Mouse (Mus musculus) forebrain, embryonic 11.5 days (tissue): ENCODE results near the gene Klc2. TPM values are rescaled to one million over a fixed set of nuclear protein-coding genes. Genes with fewer than 3 reads are reported as not detected.

Experiments used
- ATAC-seq: fragments of 200-750 bp; cut with Nextera tagmentation; replicated peaks from 2 replicates; pipeline ENCODE4 v1.8.0; 2017; ENCODE audit warnings: moderate TSS enrichment; ENCODE audit not compliant: low FRiP score
- DNase-seq: peaks from one replicate; pipeline ENCODE4 v3.0.0-alpha.2; 2017; ENCODE audit warnings: low spot score
- H3K27ac ChIP-seq: fragments of 300-500 bp; sonication (generic); 2 replicates; pipeline ENCODE4 v1.5.1; 2014; ENCODE audit warnings: low read depth, low read length
- H3K27me3 ChIP-seq: fragments of 300-500 bp; sonication (generic); 2 replicates; pipeline ENCODE4 v1.6.1; 2014; ENCODE audit warnings: mild to moderate bottlenecking, low read length, mixed read lengths; ENCODE audit not compliant: control insufficient read depth, insufficient read depth
- H3K36me3 ChIP-seq: fragments of 300-500 bp; sonication (generic); 2 replicates; pipeline ENCODE4 v1.6.1; 2014; ENCODE audit warnings: mild to moderate bottlenecking, low read length, moderate library complexity, mixed read lengths; ENCODE audit not compliant: control insufficient read depth, insufficient read depth
- H3K4me1 ChIP-seq: fragments of 300-500 bp; sonication (generic); replicated peaks from 2 replicates; pipeline ENCODE4 v1.6.1; 2014; ENCODE audit warnings: low read length, mixed read lengths; ENCODE audit not compliant: control insufficient read depth, insufficient read depth
- H3K4me2 ChIP-seq: fragments of 300-500 bp; sonication (generic); 2 replicates; pipeline ENCODE4 v1.6.1; 2014; ENCODE audit warnings: low read depth, mild to moderate bottlenecking, low read length, moderate library complexity, mixed read lengths; ENCODE audit not compliant: severe bottlenecking
- H3K4me3 ChIP-seq: fragments of 300-500 bp; sonication (generic); 2 replicates; pipeline ENCODE4 v1.5.1; 2014; ENCODE audit warnings: low read depth, low read length
- H3K9ac ChIP-seq: fragments of 300-500 bp; sonication (generic); 2 replicates; pipeline ENCODE4 v1.6.1; 2014; ENCODE audit warnings: low read length
- H3K9me3 ChIP-seq: fragments of 300-500 bp; sonication (generic); 2 replicates; pipeline ENCODE4 v1.6.1; 2016; ENCODE audit warnings: low read length, mixed read lengths; ENCODE audit not compliant: control insufficient read depth
- WGBS: fragments of 180-500 bp; shearing (Covaris S2); extraction: QIAGEN DNeasy Blood & Tissue Kit; methylation state at CpG from one replicate; pipeline ENCODE4 v1.1.7; 2014; 5-methylcytosine and 5-hydroxymethylcytosine counted together
- polyA plus RNA-seq: library from polyadenylated mRNA; unstranded; fragments of >200 nt; fragmentation: Nextera tagmentation; extraction: Ambion mirVana; gene quantifications from 2 replicates; pipeline ENCODE4 v1.2.1, GENCODE M21; 2014

Klc2 gene
- polyA plus RNA-seq, 1 experiment from 2014 or later: 35.3 TPM

GRCm38 (mm10) chr19:5073518-5073917, 44.8 kb downstream of the Klc2 start:
- H3K4me1 ChIP-seq: peaks cover 14% of the 10 kb centered on the region
- H3K27me3 ChIP-seq: peaks cover 16% of the 10 kb centered on the region
- H3K9me3 ChIP-seq: no peaks in the 10 kb centered on the region
- 49% methylated on average over 5 of the region's 5 CpGs for WGBS
- ATAC-seq (no peak), DNase-seq (no peak)
- H3K27ac ChIP-seq: no peak overlapping the region
- no peak overlapping the region for H3K4me3 ChIP-seq
- H3K9ac ChIP-seq: no peak overlapping the region
- H3K36me3 ChIP-seq: no peaks in the 10 kb centered on the region
- H3K4me2 ChIP-seq: no peak overlapping the region

DNA sequence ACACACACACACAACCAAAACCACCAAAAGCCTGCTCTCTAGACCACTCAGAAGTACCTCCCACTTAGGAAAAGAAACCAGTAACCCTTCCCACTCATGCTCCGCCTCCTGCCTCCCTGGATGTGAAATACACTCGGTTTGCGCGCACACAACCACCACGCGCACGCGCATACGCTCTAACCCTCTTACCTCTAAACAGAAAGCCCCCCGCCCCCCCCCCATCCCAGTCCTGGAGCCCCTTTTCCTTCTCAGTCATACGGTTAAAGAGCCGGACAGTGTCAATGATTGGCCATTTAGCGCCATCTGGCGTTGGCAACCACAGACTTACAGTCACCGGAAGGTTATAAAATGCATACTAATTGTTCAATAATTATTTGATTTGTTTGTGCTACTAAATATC, 45.3 kb downstream of the Klc2 start:
- Histone ChIP-seq H3K4me3 (peak overlapping the region; percentile 36; the same call in 1 of the 2 replicates), H3K9me3 (no peaks in the 10 kb centered on the region), H3K36me3 (no peaks in the 10 kb centered on the region), H3K27ac (no peak overlapping the region; the same call in 1 of the 2 replicates), H3K4me1 (peaks cover 19% of the 10 kb centered on the region), H3K27me3 (peaks cover 21% of the 10 kb centered on the region), H3K4me2 (peak overlapping the region; percentile 68), H3K9ac (no peak overlapping the region)
- DNase-seq: peak; percentile 91
- WGBS: 2% methylated on average over 15 of the region's 15 CpGs
- ATAC-seq: peak; percentile 60

- Histone ChIP-seq H3K4me1 (peaks cover 24% of the 10 kb centered on the region), H3K4me2 (peak overlapping the region; percentile 68), H3K36me3 (no peaks in the 10 kb centered on the region), H3K4me3 (peak overlapping the region; percentile 36), H3K27me3 (peaks cover 25% of the 10 kb centered on the region), H3K9me3 (no peaks in the 10 kb centered on the region), H3K27ac (peak overlapping the region; percentile 74; the same call in 1 of the 2 replicates), H3K9ac (peak overlapping the region; percentile 54; the same call in 1 of the 2 replicates)
- ATAC-seq (peak; percentile 27), DNase-seq (no peak)
- WGBS: 1% methylated on average over 20 of the region's 20 CpGs
Measured at GRCm38 (mm10) chr19:5072389-5073019, 45.9 kb downstream of the Klc2 start.

- H3K36me3 ChIP-seq: no peaks in the 10 kb centered on the region
- peak overlapping the region; percentile 54 for H3K9ac ChIP-seq
- H3K4me1 ChIP-seq: peaks cover 31% of the 10 kb centered on the region
- peak; percentile 86 for ATAC-seq
- WGBS: under 1% methylated on average over 40 of the region's 40 CpGs
- H3K27me3 ChIP-seq: peaks cover 32% of the 10 kb centered on the region
- no peaks in the 10 kb centered on the region for H3K9me3 ChIP-seq
- H3K4me3 ChIP-seq: peak overlapping the region; percentile 36
- peak; percentile 92 for DNase-seq
- peak overlapping the region; percentile 74 for H3K27ac ChIP-seq
- peak overlapping the region; percentile 68 for H3K4me2 ChIP-seq
Measured at GRCm38 (mm10) chr19:5071545-5072369, 46.6 kb downstream of the Klc2 start.

DNA sequence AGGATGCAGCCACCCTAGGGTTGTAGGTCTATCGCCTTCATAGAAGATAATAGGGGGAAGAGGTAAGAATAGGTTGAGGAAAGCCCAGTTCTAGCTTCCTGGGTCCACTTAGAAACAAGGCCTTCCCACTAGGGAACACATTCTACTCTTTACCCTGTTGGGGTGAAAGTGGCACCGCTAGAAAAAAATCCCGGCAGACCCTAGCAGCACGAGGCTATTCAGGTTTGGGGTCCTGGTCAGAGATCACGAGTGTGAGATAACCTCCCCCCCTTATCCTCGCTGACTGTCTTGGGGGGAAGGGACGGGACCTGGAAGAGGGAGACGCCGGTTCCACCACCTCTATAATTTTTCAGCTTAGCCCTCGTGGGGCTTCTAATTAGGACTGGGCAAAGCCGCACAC, 47.3 kb downstream of the Klc2 start:
- Histone ChIP-seq H3K4me1 (peaks cover 31% of the 10 kb centered on the region), H3K27me3 (peaks cover 32% of the 10 kb centered on the region), H3K36me3 (no peaks in the 10 kb centered on the region), H3K4me3 (peak overlapping the region; percentile 36), H3K4me2 (peak overlapping the region; percentile 68), H3K9me3 (no peaks in the 10 kb centered on the region), H3K9ac (peak overlapping the region; percentile 54), H3K27ac (peak overlapping the region; percentile 74)
- 6% methylated on average over 11 of the region's 11 CpGs for WGBS
- no peak for DNase-seq
- ATAC-seq: 0 out of 2 replicates have a peak, but pooled peaks have one; percentile 2

DNA sequence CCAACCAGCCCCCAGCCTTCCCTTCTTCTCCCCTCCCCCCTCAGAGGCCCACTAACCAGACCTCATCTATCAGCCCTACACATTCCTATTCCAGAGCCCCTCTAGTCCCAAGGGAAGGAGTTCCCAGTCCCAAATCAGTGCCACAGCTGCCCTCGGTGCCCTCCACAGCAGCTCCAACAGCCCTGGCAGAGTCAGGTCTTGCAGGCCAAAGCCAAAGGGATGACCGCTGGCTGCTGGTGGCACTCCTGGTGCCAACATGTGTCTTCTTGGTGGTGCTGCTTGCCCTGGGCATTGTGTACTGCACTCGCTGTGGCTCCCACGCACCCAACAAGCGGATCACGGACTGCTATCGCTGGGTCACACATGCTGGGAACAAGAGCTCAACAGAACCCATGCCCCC, 48.4 kb downstream of the Klc2 start:
- Histone ChIP-seq H3K4me3 (no peak overlapping the region), H3K27ac (no peak overlapping the region), H3K4me2 (0 out of 2 replicates have a peak overlapping the region, but pooled peaks have one; percentile 15), H3K9ac (no peak overlapping the region), H3K36me3 (no peaks in the 10 kb centered on the region), H3K4me1 (peaks cover 31% of the 10 kb centered on the region), H3K27me3 (peaks cover 32% of the 10 kb centered on the region), H3K9me3 (no peaks in the 10 kb centered on the region)
- DNase-seq (no peak), ATAC-seq (no peak)
- WGBS: 86% methylated on average over 7 of the region's 7 CpGs

DNA sequence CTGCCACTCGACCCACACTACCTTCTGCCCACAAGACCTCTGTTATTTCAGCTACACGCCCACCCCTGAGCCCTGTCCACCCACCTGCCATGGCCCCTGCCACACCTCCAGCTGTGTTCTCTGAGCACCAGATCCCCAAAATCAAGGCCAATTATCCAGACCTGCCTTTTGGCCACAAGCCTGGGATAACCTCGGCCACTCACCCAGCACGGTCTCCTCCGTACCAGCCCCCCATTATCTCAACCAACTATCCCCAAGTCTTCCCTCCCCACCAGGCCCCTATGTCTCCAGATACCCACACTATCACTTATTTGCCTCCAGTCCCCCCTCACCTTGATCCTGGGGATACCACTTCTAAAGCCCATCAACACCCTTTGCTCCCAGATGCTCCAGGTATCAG, 48.9 kb downstream of the Klc2 start:
- Histone ChIP-seq H3K27ac (no peak overlapping the region), H3K9me3 (no peaks in the 10 kb centered on the region), H3K36me3 (no peaks in the 10 kb centered on the region), H3K4me3 (no peak overlapping the region), H3K27me3 (peaks cover 32% of the 10 kb centered on the region), H3K4me1 (peaks cover 31% of the 10 kb centered on the region), H3K9ac (no peak overlapping the region), H3K4me2 (no peak overlapping the region)
- no peak for ATAC-seq
- no peak for DNase-seq
- 84% methylated on average over 5 of the region's 5 CpGs for WGBS

- H3K27me3 ChIP-seq: peaks cover 32% of the 10 kb centered on the region
- H3K9ac ChIP-seq: peak overlapping the region; percentile 60
- peak overlapping the region; percentile 35 for H3K4me3 ChIP-seq
- no peaks in the 10 kb centered on the region for H3K36me3 ChIP-seq
- ATAC-seq: no peak
- DNase-seq: no peak
- WGBS: 53% methylated on average over 21 of the region's 21 CpGs
- H3K4me2 ChIP-seq: peak overlapping the region; percentile 88
- no peaks in the 10 kb centered on the region for H3K9me3 ChIP-seq
- H3K4me1 ChIP-seq: peaks cover 31% of the 10 kb centered on the region
- no peak overlapping the region for H3K27ac ChIP-seq
Measured at GRCm38 (mm10) chr19:5068570-5069234, 49.7 kb downstream of the Klc2 start.
